Mouse (Mus musculus) spleen, adult 2 months (tissue): ENCODE results near the gene Sh2d4b. TPM values are rescaled to one million over a fixed set of nuclear protein-coding genes. Genes with fewer than 3 reads are reported as not detected.

Source experiments
- DNase-seq, 2 experiments: peaks; one replicate each; pipeline versions ENCODE4 v3.0.0 to v3.0.0-alpha.2; 2012 to 2021; ENCODE audit warnings: low spot score in 2 of 2, low read depth in 1 of 2
- H3K27ac ChIP-seq: fragments of 200-500 bp; 2 replicates; pipeline ENCODE4 v1.5.1; 2012; ENCODE audit warnings: low read length, inconsistent platforms; ENCODE audit not compliant: insufficient read depth
- H3K27me3 ChIP-seq: fragments of 200-500 bp; 2 replicates; pipeline ENCODE4 v1.6.1; 2012; ENCODE audit warnings: mild to moderate bottlenecking, moderate library complexity, low read length, inconsistent platforms; ENCODE audit not compliant: control insufficient read depth, insufficient read depth
- H3K36me3 ChIP-seq: fragments of 200-500 bp; 2 replicates; pipeline ENCODE4 v1.6.1; 2012; ENCODE audit warnings: mild to moderate bottlenecking, low read length, inconsistent platforms; ENCODE audit not compliant: control insufficient read depth, insufficient read depth
- H3K4me1 ChIP-seq: fragments of 200-500 bp; 2 replicates; pipeline ENCODE4 v1.6.1; 2011; ENCODE audit warnings: inconsistent platforms; ENCODE audit not compliant: control insufficient read depth, insufficient read depth, insufficient read length
- H3K4me3 ChIP-seq: fragments of 200-500 bp; 2 replicates; pipeline ENCODE4 v1.5.1; 2011; ENCODE audit warnings: mild to moderate bottlenecking, inconsistent platforms; ENCODE audit not compliant: insufficient read depth, insufficient read length; ENCODE audit errors: extremely low read depth
- CTCF ChIP-seq: fragments of 200-500 bp; IDR thresholded peaks from 2 replicates; pipeline ENCODE4 v1.5.1; 2011; ENCODE audit warnings: mild to moderate bottlenecking, inconsistent platforms; ENCODE audit not compliant: insufficient read depth, insufficient read length, insufficient replicate concordance; ENCODE audit errors: extremely low read depth
- POLR2A ChIP-seq: fragments of 200-500 bp; IDR thresholded peaks from 2 replicates; pipeline ENCODE4 v1.6.1; 2011; ENCODE audit warnings: low read depth, low read length, inconsistent platforms
- WGBS: fragments of 180-500 bp; shearing (Covaris S2); methylation state at CpG from one replicate; pipeline ENCODE4 v1.1.7; 2018; 5-methylcytosine and 5-hydroxymethylcytosine counted together
- polyA plus RNA-seq: library from polyadenylated mRNA; depleted of rRNA; stranded (reverse); fragments of >200 nt; gene quantifications from 2 replicates; pipeline ENCODE4 v1.2.3, GENCODE M21; 2012; rRNA removed

Sh2d4b gene
- polyA plus RNA-seq = 0.42 and 0.48 TPM in 2 replicates

GRCm38 (mm10) chr14:40893196-40893595 is at the start of gene Sh2d4b:
Gene Sh2d4b, minus strand, starts transcription at chr14:40893266.
- WGBS = 75% methylated on average over 3 of the region's 3 CpGs
- Histone ChIP-seq H3K27ac (no peak within 1 kb of the TSS), H3K4me1 (no peaks in the 10 kb centered on the region), H3K27me3 (no peaks in the 10 kb centered on the region), H3K36me3 (no peaks in the 10 kb centered on the region), H3K4me3 (no peak within 1 kb of the TSS)
- TF ChIP-seq POLR2A (no peak), CTCF (no peak)
- DNase-seq = no peak

GRCm38 (mm10) chr14:40942429-40942828 is 49.4 kb upstream of the Sh2d4b start:
- H3K36me3 ChIP-seq = no peaks in the 10 kb centered on the region
- no peak overlapping the region for H3K4me3 ChIP-seq
- peaks cover 14% of the 10 kb centered on the region for H3K4me1 ChIP-seq
- H3K27ac ChIP-seq = no peak overlapping the region
- H3K27me3 ChIP-seq = no peaks in the 10 kb centered on the region
- TF ChIP-seq POLR2A (no peak), CTCF (no peak)
- 72% methylated on average over 2 of the region's 2 CpGs for WGBS
- no peak for DNase-seq

- DNase-seq = no peak
- H3K4me1 ChIP-seq = peaks cover 43% of the 10 kb centered on the region
- WGBS = 64% methylated on average over 11 of the region's 11 CpGs
- H3K27ac ChIP-seq = no peak overlapping the region
- no peaks in the 10 kb centered on the region for H3K36me3 ChIP-seq
- H3K4me3 ChIP-seq = no peak overlapping the region
- no peaks in the 10 kb centered on the region for H3K27me3 ChIP-seq
- TF ChIP-seq POLR2A (no peak), CTCF (no peak)
Observed at GRCm38 (mm10) chr14:40938380-40938987, 45.4 kb upstream of the Sh2d4b start.

- H3K27ac ChIP-seq = peak overlapping the region; percentile 26; the same call in 1 of the 2 replicates
Observed at GRCm38 (mm10) chr14:40937052-40937451, 44.0 kb upstream of the Sh2d4b start.

GRCm38 (mm10) chr14:40935481-40935880 is 42.4 kb upstream of the Sh2d4b start:
- 59% methylated on average over 1 of the region's 1 CpGs for WGBS
- peaks cover 69% of the 10 kb centered on the region for H3K4me1 ChIP-seq
- H3K36me3 ChIP-seq = no peaks in the 10 kb centered on the region

More at GRCm38 (mm10) chr14:40937052-40937451, 44.0 kb upstream of the Sh2d4b start:
- Histone ChIP-seq H3K4me1 (peaks cover 55% of the 10 kb centered on the region), H3K27me3 (no peaks in the 10 kb centered on the region), H3K4me3 (no peak overlapping the region), H3K36me3 (no peaks in the 10 kb centered on the region)
- 5% methylated on average over 4 of the region's 4 CpGs for WGBS
- no peak for TF ChIP-seq POLR2A
- no peak for TF ChIP-seq CTCF
- peak in 1 of 2 experiments; percentile 34 for DNase-seq

GRCm38 (mm10) chr14:40935054-40935453 is 42.0 kb upstream of the Sh2d4b start:
- no peak overlapping the region for H3K4me3 ChIP-seq
- TF ChIP-seq CTCF (no peak), POLR2A (no peak)
- WGBS = 33% methylated on average over 2 of the region's 2 CpGs
- H3K27me3 ChIP-seq = no peaks in the 10 kb centered on the region
- H3K4me1 ChIP-seq = peaks cover 71% of the 10 kb centered on the region
- no peak overlapping the region for H3K27ac ChIP-seq
- H3K36me3 ChIP-seq = no peaks in the 10 kb centered on the region
- DNase-seq = no peak

More at GRCm38 (mm10) chr14:40935481-40935880, 42.4 kb upstream of the Sh2d4b start:
- no peak for DNase-seq
- TF ChIP-seq POLR2A (no peak), CTCF (no peak)
- H3K27me3 ChIP-seq = no peaks in the 10 kb centered on the region
- H3K4me3 ChIP-seq = no peak overlapping the region
- no peak overlapping the region for H3K27ac ChIP-seq

- no peak for DNase-seq
- no peaks in the 10 kb centered on the region for H3K27me3 ChIP-seq
- peaks cover 76% of the 10 kb centered on the region for H3K4me1 ChIP-seq
- H3K4me3 ChIP-seq = no peak overlapping the region
- H3K36me3 ChIP-seq = no peaks in the 10 kb centered on the region
- TF ChIP-seq POLR2A = no peak
- no peak for TF ChIP-seq CTCF
- 30% methylated on average over 7 of the region's 7 CpGs for WGBS
- H3K27ac ChIP-seq = peak overlapping the region; percentile 59
Observed at GRCm38 (mm10) chr14:40933328-40933727, 40.3 kb upstream of the Sh2d4b start.
